Mouse (Mus musculus): ENCODE results near the gene Cldn9. TPM values are rescaled to one million over a fixed set of nuclear protein-coding genes. Genes with fewer than 3 reads are reported as not detected.
A peak's percentile ranks its signal among the peaks of the same experiment; 100 is the strongest.

The Cldn9 gene
- polyA plus RNA-seq, 1 experiment: 1.7 TPM

DNA sequence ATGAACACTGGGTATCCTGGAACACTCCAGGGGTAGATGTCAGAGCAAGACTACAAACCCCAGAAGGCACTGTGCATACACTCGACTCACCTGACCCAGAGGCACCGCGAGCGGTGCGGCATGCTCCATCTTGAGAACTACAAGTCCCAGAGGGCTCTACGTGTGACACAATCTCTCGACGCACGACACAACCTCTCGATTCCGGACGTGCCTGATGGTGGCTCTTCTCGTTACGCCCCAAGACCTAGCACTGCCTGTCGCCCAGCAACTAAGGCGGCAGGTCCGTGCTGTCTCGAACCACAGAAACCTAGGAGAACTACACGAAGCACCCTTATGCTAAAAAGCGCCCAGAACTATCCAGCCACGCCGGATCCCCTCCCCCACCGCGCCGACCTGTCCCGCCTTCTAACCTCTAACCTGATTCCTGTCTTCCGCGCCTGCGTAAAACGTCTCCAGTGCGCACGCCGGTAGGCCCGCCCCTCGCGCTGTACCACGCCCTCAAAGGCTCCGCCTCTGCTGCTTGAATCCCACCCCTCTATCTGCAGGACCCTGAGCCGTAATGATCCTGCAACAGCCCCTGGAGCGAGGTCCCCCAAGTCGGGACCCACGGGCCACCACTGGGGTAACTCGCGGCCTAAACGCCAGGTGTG lies 10.3 kb downstream of the Cldn9 start, which contains the start of the genes Hcfc1r1 and Thoc6:
Gene Hcfc1r1 (plus strand): TSS at position 173 of the 650 bp plus-strand sequence.
Gene Thoc6 (minus strand): TSS at position 459 of the 650 bp plus-strand sequence.
- Histone ChIP-seq H3K36me3 (ENCODE audit: control insufficient read depth, insufficient read depth, low read length, poor library complexity, severe bottlenecking) (peaks cover 5% of the 10 kb centered on the region; the same call in 1 of the 2 replicates), H3K27me3 (ENCODE audit: control insufficient read depth, insufficient read depth, low read length, poor library complexity, severe bottlenecking) (no peaks in the 10 kb centered on the region), H3K9me3 (replicated peaks; ENCODE audit: control insufficient read depth, insufficient read depth, low read length, poor library complexity, severe bottlenecking) (no peaks in the 10 kb centered on the region), H3K4me3 (ENCODE audit: low read depth, low read length) (peak within 1 kb of the TSS; percentile 85), H3K9ac (ENCODE audit: low read depth, poor library complexity, severe bottlenecking) (peak within 1 kb of the TSS; percentile 15), H3K27ac (ENCODE audit: insufficient read depth, low read length) (peak within 1 kb of the TSS; percentile 28; the same call in 1 of the 2 replicates), H3K4me1 (ENCODE audit: control insufficient read depth, insufficient read depth, low read length) (peaks cover 5% of the 10 kb centered on the region)
- TF ChIP-seq POLR2A (IDR thresholded peaks at IDR 0.05; ENCODE audit: insufficient read depth, low read length): peak; percentile 47
- TF ChIP-seq EP300 (IDR thresholded peaks at IDR 0.05; ENCODE audit: insufficient read depth, low read depth, low read length): no peak
- TF ChIP-seq CTCF (IDR thresholded peaks at IDR 0.05; ENCODE audit: low read depth, low read length): no peak

DNA sequence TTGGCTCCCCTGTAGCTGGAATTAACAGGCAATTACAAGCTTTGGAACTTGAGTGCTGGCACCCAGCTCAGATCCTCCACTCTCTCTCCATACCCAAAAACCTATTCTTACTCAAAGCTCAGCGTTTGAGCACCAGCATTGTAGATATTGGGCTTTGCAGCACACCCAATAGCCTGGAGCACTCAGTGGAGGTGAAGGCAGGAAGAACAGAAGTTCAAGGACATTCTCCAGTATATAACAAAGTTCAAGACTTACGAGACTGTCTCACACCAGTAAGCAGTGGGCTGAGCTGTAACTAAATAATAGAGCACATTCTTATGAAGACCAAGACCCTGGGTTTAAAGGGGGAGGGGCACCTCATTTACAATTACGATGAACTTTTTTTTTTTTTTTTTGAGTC lies 11.1 kb downstream of the Cldn9 start:
- Histone ChIP-seq H3K9ac (ENCODE audit: low read depth, poor library complexity, severe bottlenecking) (no peak overlapping the region), H3K4me3 (ENCODE audit: low read depth, low read length) (no peak overlapping the region; the same call in 1 of the 2 replicates), H3K9me3 (replicated peaks; ENCODE audit: control insufficient read depth, insufficient read depth, low read length, poor library complexity, severe bottlenecking) (no peaks in the 10 kb centered on the region), H3K4me1 (ENCODE audit: control insufficient read depth, insufficient read depth, low read length) (peaks cover 5% of the 10 kb centered on the region), H3K27me3 (ENCODE audit: control insufficient read depth, insufficient read depth, low read length, poor library complexity, severe bottlenecking) (no peaks in the 10 kb centered on the region), H3K36me3 (ENCODE audit: control insufficient read depth, insufficient read depth, low read length, poor library complexity, severe bottlenecking) (peaks cover 6% of the 10 kb centered on the region; the same call in 1 of the 2 replicates), H3K27ac (ENCODE audit: insufficient read depth, low read length) (no peak overlapping the region)
- TF ChIP-seq EP300 (IDR thresholded peaks at IDR 0.05; ENCODE audit: insufficient read depth, low read depth, low read length) (no peak), CTCF (IDR thresholded peaks at IDR 0.05; ENCODE audit: low read depth, low read length) (no peak)

DNA sequence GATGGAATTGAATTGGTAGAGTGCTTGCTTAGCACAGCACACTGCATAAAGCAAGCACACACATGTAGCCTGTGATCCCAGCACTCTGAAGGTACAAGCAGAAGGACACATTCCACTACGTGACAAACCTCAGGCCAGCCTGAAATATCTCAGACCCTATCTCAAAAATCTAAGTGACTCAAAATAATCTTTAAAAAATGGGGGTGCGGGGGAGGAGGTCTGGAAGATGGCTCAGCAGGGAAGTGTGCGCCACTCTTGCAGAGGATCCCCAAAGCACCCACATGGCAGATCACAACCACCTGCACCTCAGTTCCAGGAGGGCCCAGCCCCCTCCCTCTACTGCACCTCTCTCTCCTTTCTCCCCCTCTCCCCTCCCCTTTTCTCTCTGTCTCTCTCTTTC lies 12.3 kb downstream of the Cldn9 start:
- Histone ChIP-seq H3K4me1 (ENCODE audit: control insufficient read depth, insufficient read depth, low read length) (peaks cover 5% of the 10 kb centered on the region), H3K9ac (ENCODE audit: low read depth, poor library complexity, severe bottlenecking) (no peak overlapping the region), H3K9me3 (replicated peaks; ENCODE audit: control insufficient read depth, insufficient read depth, low read length, poor library complexity, severe bottlenecking) (no peaks in the 10 kb centered on the region), H3K36me3 (ENCODE audit: control insufficient read depth, insufficient read depth, low read length, poor library complexity, severe bottlenecking) (peaks cover 10% of the 10 kb centered on the region; the same call in 1 of the 2 replicates), H3K27ac (ENCODE audit: insufficient read depth, low read length) (no peak overlapping the region; the same call in 1 of the 2 replicates), H3K4me3 (ENCODE audit: low read depth, low read length) (no peak overlapping the region), H3K27me3 (ENCODE audit: control insufficient read depth, insufficient read depth, low read length, poor library complexity, severe bottlenecking) (no peaks in the 10 kb centered on the region)
- no peak for TF ChIP-seq EP300 (IDR thresholded peaks at IDR 0.05; ENCODE audit: insufficient read depth, low read depth, low read length)
- TF ChIP-seq POLR2A (IDR thresholded peaks at IDR 0.05; ENCODE audit: insufficient read depth, low read length): no peak
- no peak for TF ChIP-seq CTCF (IDR thresholded peaks at IDR 0.05; ENCODE audit: low read depth, low read length)

DNA sequence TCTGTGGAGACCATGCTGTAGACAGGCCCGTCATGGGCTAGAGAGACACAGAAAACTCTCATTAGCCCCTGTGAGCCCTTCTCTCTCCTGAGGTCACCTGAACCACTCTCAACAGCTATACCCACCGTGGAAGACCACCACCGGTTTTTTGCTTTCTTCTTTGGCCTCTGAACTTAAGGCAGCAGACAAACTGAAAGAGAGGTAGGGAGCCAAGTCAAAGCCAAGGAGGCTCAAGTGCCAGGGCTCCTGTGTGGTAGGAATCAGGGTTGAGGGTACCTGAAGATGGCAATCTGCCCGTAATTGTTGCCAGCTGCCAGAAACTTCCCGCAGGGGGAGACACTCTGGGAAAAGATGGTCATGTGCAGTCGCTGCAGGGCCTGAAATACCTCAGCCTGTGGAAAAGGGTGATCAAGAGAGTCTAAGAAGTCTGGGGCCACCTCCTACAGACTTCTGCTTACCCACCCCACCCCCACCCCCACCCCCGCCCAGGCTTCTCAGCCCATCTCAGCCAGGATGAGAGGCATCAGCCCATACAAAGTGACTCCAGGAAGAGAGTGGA lies 13.2 kb downstream of the Cldn9 start:
- H3K27me3 ChIP-seq (ENCODE audit: control insufficient read depth, insufficient read depth, low read length, poor library complexity, severe bottlenecking): no peaks in the 10 kb centered on the region
- no peak overlapping the region for H3K4me3 ChIP-seq (ENCODE audit: low read depth, low read length)
- peaks cover 10% of the 10 kb centered on the region; the same call in 1 of the 2 replicates for H3K36me3 ChIP-seq (ENCODE audit: control insufficient read depth, insufficient read depth, low read length, poor library complexity, severe bottlenecking)
- no peak overlapping the region for H3K9ac ChIP-seq (ENCODE audit: low read depth, poor library complexity, severe bottlenecking)
- TF ChIP-seq CTCF (IDR thresholded peaks at IDR 0.05; ENCODE audit: low read depth, low read length): peak; percentile 22
- no peak for TF ChIP-seq POLR2A (IDR thresholded peaks at IDR 0.05; ENCODE audit: insufficient read depth, low read length)
- no peak for TF ChIP-seq EP300 (IDR thresholded peaks at IDR 0.05; ENCODE audit: insufficient read depth, low read depth, low read length)
- no peaks in the 10 kb centered on the region for H3K9me3 ChIP-seq (replicated peaks; ENCODE audit: control insufficient read depth, insufficient read depth, low read length, poor library complexity, severe bottlenecking)
- peaks cover 5% of the 10 kb centered on the region for H3K4me1 ChIP-seq (ENCODE audit: control insufficient read depth, insufficient read depth, low read length)
- peak overlapping the region; percentile 62 for H3K27ac ChIP-seq (ENCODE audit: insufficient read depth, low read length)

DNA sequence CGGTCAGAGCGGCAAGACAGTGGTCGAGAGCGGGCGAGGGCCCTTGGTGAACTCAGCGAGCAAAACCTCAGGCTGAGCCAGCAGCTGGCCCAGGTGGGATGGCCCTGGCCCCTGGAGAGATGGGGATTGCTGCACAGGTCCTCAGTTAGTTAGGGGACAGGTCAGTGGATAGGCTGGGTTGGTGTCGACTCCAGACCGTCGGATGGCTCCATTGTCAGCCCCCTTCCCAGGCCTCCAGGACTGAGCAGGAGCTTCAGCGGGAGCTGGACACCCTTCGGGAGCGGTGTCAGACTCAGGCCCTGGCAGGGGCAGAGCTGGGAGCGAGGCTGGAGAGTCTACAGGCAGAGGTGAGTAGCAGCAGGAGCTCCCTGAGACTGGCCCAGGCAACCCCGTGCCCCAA lies 18.3 kb downstream of the Cldn9 start:
- Histone ChIP-seq H3K9me3 (replicated peaks; ENCODE audit: control insufficient read depth, insufficient read depth, low read length, poor library complexity, severe bottlenecking) (no peaks in the 10 kb centered on the region), H3K27ac (ENCODE audit: insufficient read depth, low read length) (no peak overlapping the region), H3K4me1 (ENCODE audit: control insufficient read depth, insufficient read depth, low read length) (peaks cover 3% of the 10 kb centered on the region), H3K27me3 (ENCODE audit: control insufficient read depth, insufficient read depth, low read length, poor library complexity, severe bottlenecking) (no peaks in the 10 kb centered on the region), H3K36me3 (ENCODE audit: control insufficient read depth, insufficient read depth, low read length, poor library complexity, severe bottlenecking) (peaks cover 10% of the 10 kb centered on the region; the same call in 1 of the 2 replicates), H3K4me3 (ENCODE audit: low read depth, low read length) (no peak overlapping the region), H3K9ac (ENCODE audit: low read depth, poor library complexity, severe bottlenecking) (no peak overlapping the region)
- TF ChIP-seq EP300 (IDR thresholded peaks at IDR 0.05; ENCODE audit: insufficient read depth, low read depth, low read length) (no peak), POLR2A (IDR thresholded peaks at IDR 0.05; ENCODE audit: insufficient read depth, low read length) (no peak), CTCF (IDR thresholded peaks at IDR 0.05; ENCODE audit: low read depth, low read length) (no peak)

DNA sequence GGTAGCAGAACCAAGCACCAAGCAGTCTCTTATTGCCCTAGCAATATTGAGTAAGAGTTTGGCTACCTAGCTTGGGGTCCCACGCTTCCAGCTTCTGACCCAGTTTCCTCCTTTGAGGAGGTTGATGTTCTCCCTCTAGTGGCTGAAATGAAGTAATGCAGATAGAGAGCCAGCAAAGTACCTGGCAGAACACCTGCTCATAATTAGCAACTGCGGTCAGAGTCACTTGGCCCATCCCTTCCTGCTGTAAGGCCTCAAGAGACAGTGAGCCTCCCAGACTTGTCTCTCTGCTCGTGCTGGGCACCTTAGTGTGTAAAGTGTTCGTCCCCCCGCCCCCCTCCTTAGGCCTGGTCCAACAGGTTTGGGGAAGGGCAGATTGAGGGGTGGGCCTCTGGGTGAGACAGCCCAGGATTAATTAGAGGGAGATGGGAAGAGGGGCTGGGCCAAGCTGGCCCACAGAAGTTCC lies 19.2 kb downstream of the Cldn9 start:
- H3K4me3 ChIP-seq (ENCODE audit: low read depth, low read length): no peak overlapping the region
- H3K27ac ChIP-seq (ENCODE audit: insufficient read depth, low read length): no peak overlapping the region
- no peaks in the 10 kb centered on the region for H3K9me3 ChIP-seq (replicated peaks; ENCODE audit: control insufficient read depth, insufficient read depth, low read length, poor library complexity, severe bottlenecking)
- H3K27me3 ChIP-seq (ENCODE audit: control insufficient read depth, insufficient read depth, low read length, poor library complexity, severe bottlenecking): no peaks in the 10 kb centered on the region
- H3K36me3 ChIP-seq (ENCODE audit: control insufficient read depth, insufficient read depth, low read length, poor library complexity, severe bottlenecking): peaks cover 10% of the 10 kb centered on the region; the same call in 1 of the 2 replicates
- TF ChIP-seq EP300 (IDR thresholded peaks at IDR 0.05; ENCODE audit: insufficient read depth, low read depth, low read length): no peak
- TF ChIP-seq POLR2A (IDR thresholded peaks at IDR 0.05; ENCODE audit: insufficient read depth, low read length): no peak
- peak; percentile 51 for TF ChIP-seq CTCF (IDR thresholded peaks at IDR 0.05; ENCODE audit: low read depth, low read length)
- H3K9ac ChIP-seq (ENCODE audit: low read depth, poor library complexity, severe bottlenecking): no peak overlapping the region
- H3K4me1 ChIP-seq (ENCODE audit: control insufficient read depth, insufficient read depth, low read length): no peaks in the 10 kb centered on the region

Measured in ES-Bruce4 (cell line).